Mouse (Mus musculus) midbrain, embryonic 12.5 days (tissue): ENCODE measurements around the gene Rce1. TPM values are rescaled to one million over a fixed set of nuclear protein-coding genes. Genes with fewer than 3 reads are reported as not detected.
"Not testable (repeated sequence)": the region's sequence is repeated elsewhere in the genome, so short reads cannot be mapped to it uniquely, and the experiment has no call there.

Experiments used
- ATAC-seq: fragments of 200-750 bp; cut with Nextera tagmentation; 2 replicates; pipeline ENCODE4 v1.8.0; 2017; ENCODE audit warnings: low read depth, moderate TSS enrichment, moderate library complexity; ENCODE audit not compliant: low FRiP score
- H3K27ac ChIP-seq: fragments of 300-500 bp; sonication (generic); replicated peaks from 2 replicates; pipeline ENCODE4 v1.5.1; 2016; ENCODE audit warnings: mild to moderate bottlenecking
- H3K27me3 ChIP-seq: fragments of 300-500 bp; sonication (generic); 2 replicates; pipeline ENCODE4 v1.6.1; 2016; ENCODE audit warnings: mild to moderate bottlenecking
- H3K36me3 ChIP-seq: fragments of 300-500 bp; sonication (generic); 2 replicates; pipeline ENCODE4 v1.6.1; 2016
- H3K4me1 ChIP-seq: fragments of 300-500 bp; sonication (generic); 2 replicates; pipeline ENCODE4 v1.6.1; 2016
- H3K4me2 ChIP-seq: fragments of 300-500 bp; sonication (generic); replicated peaks from 2 replicates; pipeline ENCODE4 v1.6.1; 2016; ENCODE audit warnings: mild to moderate bottlenecking, moderate library complexity
- H3K4me3 ChIP-seq: fragments of 300-500 bp; sonication (generic); 2 replicates; pipeline ENCODE4 v1.5.1; 2016; ENCODE audit warnings: mild to moderate bottlenecking
- H3K9ac ChIP-seq: fragments of 300-500 bp; sonication (generic); replicated peaks from 2 replicates; pipeline ENCODE4 v1.6.1; 2016; ENCODE audit warnings: mild to moderate bottlenecking, moderate library complexity
- H3K9me3 ChIP-seq: fragments of 300-500 bp; sonication (generic); 2 replicates; pipeline ENCODE4 v1.6.1; 2016; ENCODE audit warnings: mild to moderate bottlenecking
- WGBS: fragments of 180-500 bp; shearing (Covaris S2); methylation state at CpG from one replicate; pipeline ENCODE4 v1.1.7; 2016; 5-methylcytosine and 5-hydroxymethylcytosine counted together
- microRNA-seq: library from miRNA; unstranded; fragments of <30 nt; microRNA quantifications from one replicate; pipeline ENCODE4, GENCODE M21; 2017
- polyA plus RNA-seq: library from polyadenylated mRNA; unstranded; fragments of >200 nt; fragmentation: Nextera tagmentation; extraction: Ambion mirVana; gene quantifications from 2 replicates; pipeline ENCODE4 v1.2.1, GENCODE M21; 2016

Rce1 gene
- polyA plus RNA-seq, 1 experiment from 2014 or later = 59.8 TPM

- H3K9ac ChIP-seq = no peak overlapping the region
- no peak for ATAC-seq
These were observed 38.0 kb downstream of the Rce1 start for GRCm38 (mm10) chr19:4587426-4587825.

GRCm38 (mm10) chr19:4586783-4587182 is 38.7 kb downstream of the Rce1 start:
- not testable (repeated sequence) for H3K4me3 ChIP-seq

More at GRCm38 (mm10) chr19:4587426-4587825, 38.0 kb downstream of the Rce1 start:
- no peaks in the 10 kb centered on the region for H3K4me1 ChIP-seq
- H3K4me2 ChIP-seq = no peak overlapping the region
- no peaks in the 10 kb centered on the region for H3K27me3 ChIP-seq
- no peaks in the 10 kb centered on the region for H3K36me3 ChIP-seq
- H3K4me3 ChIP-seq = no peak overlapping the region
- no peaks in the 10 kb centered on the region for H3K9me3 ChIP-seq
- 74% methylated on average over 2 of the region's 2 CpGs for WGBS
- H3K27ac ChIP-seq = no peak overlapping the region

GRCm38 (mm10) chr19:4583856-4584255 is 41.6 kb downstream of the Rce1 start:
- no peak for ATAC-seq
- Histone ChIP-seq H3K27ac (no peak overlapping the region), H3K27me3 (no peaks in the 10 kb centered on the region), H3K9ac (no peak overlapping the region), H3K4me3 (no peak overlapping the region), H3K36me3 (no peaks in the 10 kb centered on the region), H3K9me3 (no peaks in the 10 kb centered on the region), H3K4me2 (no peak overlapping the region), H3K4me1 (no peaks in the 10 kb centered on the region)
- 82% methylated on average over 2 of the region's 2 CpGs for WGBS

More at GRCm38 (mm10) chr19:4586783-4587182, 38.7 kb downstream of the Rce1 start:
- H3K4me2 ChIP-seq, H3K36me3 ChIP-seq, H3K9ac ChIP-seq, ATAC-seq, H3K4me1 ChIP-seq, H3K27ac ChIP-seq, H3K27me3 ChIP-seq, H3K9me3 ChIP-seq: not testable (repeated sequence)

GRCm38 (mm10) chr19:4579296-4579695 is 46.1 kb downstream of the Rce1 start:
- no peak overlapping the region for H3K27ac ChIP-seq
- WGBS = 84% methylated on average over 5 of the region's 5 CpGs
- no peaks in the 10 kb centered on the region for H3K9me3 ChIP-seq
- no peaks in the 10 kb centered on the region for H3K4me1 ChIP-seq
- ATAC-seq = no peak
- H3K9ac ChIP-seq = no peak overlapping the region
- H3K36me3 ChIP-seq = no peaks in the 10 kb centered on the region
- H3K4me3 ChIP-seq = no peak overlapping the region
- H3K27me3 ChIP-seq = no peaks in the 10 kb centered on the region
- H3K4me2 ChIP-seq = no peak overlapping the region

GRCm38 (mm10) chr19:4578799-4579198 is 46.6 kb downstream of the Rce1 start:
- 83% methylated on average over 2 of the region's 2 CpGs for WGBS
- no peaks in the 10 kb centered on the region for H3K4me1 ChIP-seq
- H3K27ac ChIP-seq = no peak overlapping the region
- no peak overlapping the region for H3K4me2 ChIP-seq
- H3K4me3 ChIP-seq = no peak overlapping the region
- H3K9ac ChIP-seq = no peak overlapping the region
- H3K9me3 ChIP-seq = no peaks in the 10 kb centered on the region
- H3K36me3 ChIP-seq = no peaks in the 10 kb centered on the region
- ATAC-seq = no peak
- no peaks in the 10 kb centered on the region for H3K27me3 ChIP-seq

GRCm38 (mm10) chr19:4573241-4573640 is 52.2 kb downstream of the Rce1 start:
- H3K27me3 ChIP-seq = no peaks in the 10 kb centered on the region
- no peak overlapping the region for H3K27ac ChIP-seq
- ATAC-seq = no peak
- no peaks in the 10 kb centered on the region for H3K36me3 ChIP-seq
- H3K4me1 ChIP-seq = peaks cover 8% of the 10 kb centered on the region; the same call in 1 of the 2 replicates
- no peaks in the 10 kb centered on the region for H3K9me3 ChIP-seq
- H3K4me2 ChIP-seq = no peak overlapping the region
- WGBS = 95% methylated on average over 1 of the region's 1 CpGs
- no peak overlapping the region for H3K4me3 ChIP-seq
- no peak overlapping the region for H3K9ac ChIP-seq

Small RNA genes within 50 kb of the gene (microRNA-seq; reads per million reads assigned to microRNA genes)
- gene Mir6986 = 2.1 reads per million

Other genes with a start within 250 kb of the Rce1 start
- gene Kdm2a, start 227.4 kb downstream of the Rce1 start, polyA plus RNA-seq = 58.0 and 63.2 TPM in 2 replicates
- 6.7 and 10.3 TPM in 2 replicates for gene Rhod, start 186.2 kb downstream of the Rce1 start, polyA plus RNA-seq
- gene Syt12, start 148.2 kb downstream of the Rce1 start, polyA plus RNA-seq = 1.5 and 1.9 TPM in 2 replicates
- not detected in 2 replicates for gene 2010003K11Rik, start 127.1 kb downstream of the Rce1 start, polyA plus RNA-seq
- gene Pcx, start 115.2 kb downstream of the Rce1 start, polyA plus RNA-seq = 22.4 and 24.5 TPM in 2 replicates
- 13.6 and 16.1 TPM in 2 replicates for gene Lrfn4, start 10.0 kb downstream of the Rce1 start, polyA plus RNA-seq
- 4.4 and 6.5 TPM in 2 replicates for gene Gm960, start 73.0 kb upstream of the Rce1 start, polyA plus RNA-seq
- 32.1 and 32.9 TPM in 2 replicates for gene Sptbn2, start 85.5 kb upstream of the Rce1 start, polyA plus RNA-seq
- 162 and 168 TPM in 2 replicates for gene Rbm4b, start 130.9 kb upstream of the Rce1 start, polyA plus RNA-seq
- gene Rbm4, start 168.3 kb upstream of the Rce1 start, polyA plus RNA-seq = 86.0 and 94.7 TPM in 2 replicates
- gene Gm21992, start 186.0 kb upstream of the Rce1 start, polyA plus RNA-seq = 47.3 and 50.1 TPM in 2 replicates
- gene Rbm14, start 186.0 kb upstream of the Rce1 start, polyA plus RNA-seq = 108 and 111 TPM in 2 replicates
- 34.1 and 38.1 TPM in 2 replicates for gene Ccs, start 213.7 kb upstream of the Rce1 start, polyA plus RNA-seq
- gene Ccdc87, start 213.7 kb upstream of the Rce1 start, polyA plus RNA-seq = 0.15 TPM in 1 of 2 replicates, not detected in the other
- 51.7 and 52.0 TPM in 2 replicates for gene Ctsf, start 229.5 kb upstream of the Rce1 start, polyA plus RNA-seq